Mouse (Mus musculus): ENCODE data around the gene Cyp2ab1. TPM values are rescaled to one million over a fixed set of nuclear protein-coding genes. Genes with fewer than 3 reads are reported as not detected.

Gene Cyp2ab1
- total RNA-seq, 2 experiments from 2014 or later, result not detected

- DNase-seq (ENCODE audit: extremely low spot score in 1 of 2, low spot score in 2 of 2), result no peak
- intact Hi-C loops (cut with DNase I), result no loop called here
These were observed 45.0 kb downstream of the Cyp2ab1 start for GRCm38 (mm10) chr16:20280238-20280637.

- intact Hi-C loops (cut with DNase I), result loop anchor here (5.0 kb wide), 1 partner anchor 37 kb away; the partner anchor contains the start of gene Map6d1
- no peak for DNase-seq (ENCODE audit: extremely low spot score in 1 of 2, low spot score in 2 of 2)
These were observed 45.8 kb downstream of the Cyp2ab1 start for GRCm38 (mm10) chr16:20279395-20279794.

- intact Hi-C loops (cut with DNase I), result no loop called here
- DNase-seq (ENCODE audit: extremely low spot score in 1 of 2, low spot score in 2 of 2), result no peak
These were observed 52.2 kb downstream of the Cyp2ab1 start for GRCm38 (mm10) chr16:20272994-20273393.

- intact Hi-C loops (cut with DNase I), result no loop called here
- DNase-seq (ENCODE audit: extremely low spot score in 1 of 2, low spot score in 2 of 2), result no peak
These were observed 53.9 kb downstream of the Cyp2ab1 start for GRCm38 (mm10) chr16:20271339-20271738.

GRCm38 (mm10) chr16:20265089-20265488 lies 60.1 kb downstream of the Cyp2ab1 start:
- no peak for DNase-seq (ENCODE audit: extremely low spot score in 1 of 2, low spot score in 2 of 2)
- intact Hi-C loops (cut with DNase I), result no loop called here

Other genes with a start within 250 kb of the Cyp2ab1 start
- 10 to 100 TPM; 76.6 to 76.8 TPM for gene Klhl24, start 227.9 kb downstream of the Cyp2ab1 start, total RNA-seq (2021)
- gene Yeats2, start 184.3 kb downstream of the Cyp2ab1 start, total RNA-seq (2021), result 10 to 100 TPM; 44.2 to 47.2 TPM
- gene Map6d1, start 84.0 kb downstream of the Cyp2ab1 start, total RNA-seq (2021), result 10 to 100 TPM; 27.3 to 29.2 TPM
- gene Parl, start 23.0 kb downstream of the Cyp2ab1 start, total RNA-seq (2021), result 10 to 100 TPM; 62.8 to 65.7 TPM
- gene Abcc5, start 101.0 kb upstream of the Cyp2ab1 start, total RNA-seq (2021), result 100 to 1,000 TPM; 182 to 183 TPM
- gene Eif2b5, start 173.4 kb upstream of the Cyp2ab1 start, total RNA-seq (2021), result 10 to 100 TPM; 61.4 to 66.7 TPM
- 10 to 100 TPM; 84.8 to 87.8 TPM for gene Dvl3, start 191.6 kb upstream of the Cyp2ab1 start, total RNA-seq (2021)
- gene Ap2m1, start 210.1 kb upstream of the Cyp2ab1 start, total RNA-seq (2021), result 100 to 1,000 TPM; 950 to 999 TPM
- gene Abcf3, start 223.2 kb upstream of the Cyp2ab1 start, total RNA-seq (2021), result 10 to 100 TPM; 67.0 to 80.0 TPM

Data from left cerebral cortex, postnatal 10 days (tissue).